Mouse (Mus musculus) T-helper 17 cell (primary cell): ENCODE measurements around the gene Kcnh6.
"Not testable (repeated sequence)": the region's sequence is repeated elsewhere in the genome, so short reads cannot be mapped to it uniquely, and the experiment has no call there.

Source experiments
- in situ Hi-C, 2 experiments: fragments of 300-600 bp; cut with MboI, MseI; formaldehyde crosslinking; loops; 1 replicate in 1 of 2; 2 replicates in 1 of 2; pipeline ENCODE4 v1.15.1; 2025; ENCODE audit warnings: high pct_unique_total_duplicates in 2 of 2

Kcnh6 gene

GRCm38 (mm10) chr11:106012711-106013110 lies 4.8 kb downstream of the Kcnh6 start:
- in situ Hi-C loops: loop anchor here in 1 of 2 experiments (25.0 kb wide), 1 partner anchor 1425 kb away; no protein-coding TSS in a partner anchor

GRCm38 (mm10) chr11:106013556-106014225 lies 5.8 kb downstream of the Kcnh6 start:
- in situ Hi-C loops: loop anchor here in 1 of 2 experiments (25.0 kb wide), 1 partner anchor 1426 kb away; no protein-coding TSS in a partner anchor

GRCm38 (mm10) chr11:106016440-106016839 lies 8.5 kb downstream of the Kcnh6 start:
- in situ Hi-C loops: loop anchor here in 1 of 2 experiments (25.0 kb wide), 1 partner anchor 1429 kb away; no protein-coding TSS in a partner anchor

- in situ Hi-C loops: loop anchor here in 1 of 2 experiments (5.0 to 25.0 kb wide), 2 partner anchors 88 to 1433 kb away; no protein-coding TSS in a partner anchor
Measured at GRCm38 (mm10) chr11:106020051-106020763, 12.3 kb downstream of the Kcnh6 start.

- in situ Hi-C loops: no loop called here
Measured at GRCm38 (mm10) chr11:106025774-106026173, 17.9 kb downstream of the Kcnh6 start.

GRCm38 (mm10) chr11:106026465-106027151 lies 18.7 kb downstream of the Kcnh6 start:
- in situ Hi-C loops: no loop called here

GRCm38 (mm10) chr11:106027607-106028006 lies 19.7 kb downstream of the Kcnh6 start:
- in situ Hi-C loops: no loop called here

- in situ Hi-C loops: not testable (repeated sequence)
Measured at GRCm38 (mm10) chr11:106032074-106032473, 24.1 kb downstream of the Kcnh6 start.

- in situ Hi-C loops: no loop called here
Measured at GRCm38 (mm10) chr11:106033491-106033919, 25.6 kb downstream of the Kcnh6 start.

- in situ Hi-C loops: no loop called here
Measured at GRCm38 (mm10) chr11:106034986-106035385, 27.1 kb downstream of the Kcnh6 start.

- in situ Hi-C loops: no loop called here
Measured at GRCm38 (mm10) chr11:106036548-106037417, 28.9 kb downstream of the Kcnh6 start, which contains the start of gene Dcaf7. TSS of gene Dcaf7 (plus strand) at chr11:106036872.

GRCm38 (mm10) chr11:106037418-106037751 lies 29.5 kb downstream of the Kcnh6 start:
- in situ Hi-C loops: no loop called here

GRCm38 (mm10) chr11:106044349-106044748 lies 36.4 kb downstream of the Kcnh6 start:
- in situ Hi-C loops: no loop called here

GRCm38 (mm10) chr11:106045256-106045655 lies 37.3 kb downstream of the Kcnh6 start:
- in situ Hi-C loops: no loop called here

GRCm38 (mm10) chr11:106045780-106046179 lies 37.9 kb downstream of the Kcnh6 start:
- in situ Hi-C loops: no loop called here

GRCm38 (mm10) chr11:106046584-106046983 lies 38.7 kb downstream of the Kcnh6 start:
- in situ Hi-C loops: no loop called here

GRCm38 (mm10) chr11:106053921-106054320 lies 46.0 kb downstream of the Kcnh6 start:
- in situ Hi-C loops: loop anchor here in 1 of 2 experiments (5.0 kb wide), 1 partner anchor 98 kb away; no protein-coding TSS in a partner anchor

GRCm38 (mm10) chr11:106054600-106054999 lies 46.7 kb downstream of the Kcnh6 start:
- in situ Hi-C loops: loop anchor here in 1 of 2 experiments (5.0 kb wide), 1 partner anchor 98 kb away; no protein-coding TSS in a partner anchor

- in situ Hi-C loops: no loop called here
Measured at GRCm38 (mm10) chr11:106055341-106055740, 47.4 kb downstream of the Kcnh6 start.

GRCm38 (mm10) chr11:106056819-106057491 lies 49.0 kb downstream of the Kcnh6 start:
- in situ Hi-C loops: no loop called here
